Mouse (Mus musculus) MN1 (cell line): ENCODE results near the gene Upk3a.
"Not testable (repeated sequence)": the region's sequence is repeated elsewhere in the genome, so short reads cannot be mapped to it uniquely, and the experiment has no call there.

Source experiments
- DNase-seq: peaks from one replicate; pipeline ENCODE4 v3.0.0-alpha.2; 2016; ENCODE audit warnings: low spot score

The Upk3a gene

GRCm38 (mm10) chr15:85000984-85001982, 15.7 kb upstream of the Upk3a start:
- peak; percentile 84 for DNase-seq

GRCm38 (mm10) chr15:85009666-85010065, 7.3 kb upstream of the Upk3a start:
- DNase-seq = no peak

GRCm38 (mm10) chr15:85011895-85012661, 4.9 kb upstream of the Upk3a start:
- DNase-seq = no peak

GRCm38 (mm10) chr15:85012662-85013054, 4.3 kb upstream of the Upk3a start:
- no peak for DNase-seq

GRCm38 (mm10) chr15:85015771-85016170, 1.2 kb upstream of the Upk3a start:
- no peak for DNase-seq

GRCm38 (mm10) chr15:85022211-85022610, 5.3 kb downstream of the Upk3a start:
- no peak for DNase-seq

GRCm38 (mm10) chr15:85026197-85026596, 9.3 kb downstream of the Upk3a start:
- DNase-seq = no peak

GRCm38 (mm10) chr15:85027740-85028139, 10.8 kb downstream of the Upk3a start:
- no peak for DNase-seq

- not testable (repeated sequence) for DNase-seq
Measured at GRCm38 (mm10) chr15:85028648-85029047, 11.7 kb downstream of the Upk3a start, which contains the start of gene Fam118a. Gene Fam118a (plus strand): TSS chr15:85028948.

GRCm38 (mm10) chr15:85030643-85031042, 13.7 kb downstream of the Upk3a start:
- DNase-seq = not testable (repeated sequence)

- DNase-seq = peak; percentile 64
Measured at GRCm38 (mm10) chr15:85031866-85032265, 14.9 kb downstream of the Upk3a start.

GRCm38 (mm10) chr15:85033916-85034315, 17.0 kb downstream of the Upk3a start:
- DNase-seq = not testable (repeated sequence)

- peak; percentile 100 for DNase-seq
Measured at GRCm38 (mm10) chr15:85036566-85037342, 19.8 kb downstream of the Upk3a start.

- peak; percentile 51 for DNase-seq
Measured at GRCm38 (mm10) chr15:85037343-85037690, 20.4 kb downstream of the Upk3a start.

GRCm38 (mm10) chr15:85041546-85042225, 24.7 kb downstream of the Upk3a start:
- no peak for DNase-seq

- DNase-seq = peak; percentile 93
Measured at GRCm38 (mm10) chr15:85042361-85042954, 25.5 kb downstream of the Upk3a start.

GRCm38 (mm10) chr15:85043116-85043515, 26.2 kb downstream of the Upk3a start:
- no peak for DNase-seq

GRCm38 (mm10) chr15:85043761-85044160, 26.8 kb downstream of the Upk3a start:
- no peak for DNase-seq

- DNase-seq = no peak
Measured at GRCm38 (mm10) chr15:85046230-85046950, 29.4 kb downstream of the Upk3a start.

- no peak for DNase-seq
Measured at GRCm38 (mm10) chr15:85047865-85048264, 30.9 kb downstream of the Upk3a start.
